Mouse (Mus musculus): Measurements from ENCODE around the gene Tax1bp1. TPM values are rescaled to one million over a fixed set of nuclear protein-coding genes. Genes with fewer than 3 reads are reported as not detected.

Gene Tax1bp1
- 31.8 and 35.2 TPM in 2 replicates for polyA plus RNA-seq (2012)

DNA sequence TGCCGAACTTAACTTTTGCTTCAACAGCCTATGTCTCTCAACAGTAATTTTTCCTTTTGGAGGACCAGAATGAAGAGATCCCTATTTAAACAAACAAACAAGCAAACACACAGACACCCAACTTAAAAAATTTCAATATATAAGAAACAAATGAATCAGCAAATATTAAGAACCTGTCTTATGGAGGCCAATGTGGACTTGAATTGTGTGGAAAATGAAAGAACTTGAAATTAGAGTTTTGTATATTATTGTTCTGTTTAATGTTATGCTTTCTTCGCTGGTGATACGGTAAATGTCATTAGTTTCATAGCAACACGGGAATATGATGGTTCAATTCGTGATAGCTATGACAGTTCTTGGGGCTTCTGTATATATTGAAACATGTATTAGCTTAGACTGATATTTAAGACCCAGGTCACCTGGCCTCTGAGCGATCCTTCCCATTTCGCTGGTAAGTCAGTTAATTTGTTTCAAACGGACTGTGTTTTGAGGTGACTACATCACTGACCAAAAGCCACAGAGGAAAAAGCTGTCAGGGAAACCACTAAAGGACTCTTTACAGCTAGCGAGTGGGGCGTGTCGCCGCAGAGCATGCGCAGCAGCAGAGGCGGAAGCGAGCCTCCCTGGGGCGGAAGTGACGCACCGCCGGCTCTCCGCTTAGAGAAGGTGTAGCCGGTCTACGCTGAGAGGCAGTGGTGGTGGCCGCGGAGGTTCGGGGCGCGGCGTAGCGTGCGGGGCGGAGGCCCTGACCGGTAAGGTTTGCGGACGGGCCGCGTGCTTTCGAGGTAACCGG, at the start of gene Tax1bp1:
Gene Tax1bp1, plus strand, starts transcription at position 626 of the 793 bp plus-strand sequence.

Other genes with a start within 250 kb of the Tax1bp1 start
- gene Hibadh, start 73.3 kb upstream of the Tax1bp1 start, polyA plus RNA-seq (2012): 12.9 and 14.4 TPM in 2 replicates